Mouse (Mus musculus) megakaryocyte progenitor cell, adult 5-6 weeks (primary cell): ENCODE measurements around the gene Myh2. TPM values are rescaled to one million over a fixed set of nuclear protein-coding genes. Genes with fewer than 3 reads are reported as not detected.

Experiments used
- ATAC-seq: replicated peaks from 2 replicates; pipeline ENCODE4 v1.8.0; 2016; ENCODE audit warnings: mild to moderate bottlenecking, moderate TSS enrichment, inconsistent platforms; ENCODE audit not compliant: poor library complexity
- total RNA-seq, 2 experiments: library from RNA; stranded (forward) in 1 of 2; stranded (reverse) in 1 of 2; fragments of 157-497, 149-512 nt in 1 of 2; fragments of 200-1000 nt in 1 of 2; gene quantifications; 2 replicates each; pipeline versions ENCODE4 v1.2.3 to v1.2.4; 2015 to 2017

Gene Myh2
- total RNA-seq, 2 experiments from 2014 or later: not detected

DNA sequence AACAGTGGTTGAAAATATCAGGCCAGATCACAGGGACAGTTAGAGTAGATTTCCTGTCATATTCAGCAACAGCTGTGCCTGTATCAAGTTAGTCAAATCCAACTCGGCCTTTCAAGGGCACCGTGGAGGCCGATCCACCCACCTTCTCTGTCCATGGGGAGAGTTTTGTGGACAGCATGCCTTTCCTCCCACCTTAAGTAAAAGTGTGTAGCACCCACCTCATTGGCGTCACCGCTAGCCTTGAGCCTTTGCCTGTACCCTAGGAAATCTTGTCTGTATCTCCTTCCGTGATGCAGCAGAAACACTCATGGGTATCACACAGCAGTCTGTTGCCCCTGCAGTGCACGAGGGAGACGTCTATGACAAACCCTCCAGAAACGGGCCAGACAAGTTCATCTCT, 66.0 kb downstream of the Myh2 start:
- ATAC-seq: no peak

DNA sequence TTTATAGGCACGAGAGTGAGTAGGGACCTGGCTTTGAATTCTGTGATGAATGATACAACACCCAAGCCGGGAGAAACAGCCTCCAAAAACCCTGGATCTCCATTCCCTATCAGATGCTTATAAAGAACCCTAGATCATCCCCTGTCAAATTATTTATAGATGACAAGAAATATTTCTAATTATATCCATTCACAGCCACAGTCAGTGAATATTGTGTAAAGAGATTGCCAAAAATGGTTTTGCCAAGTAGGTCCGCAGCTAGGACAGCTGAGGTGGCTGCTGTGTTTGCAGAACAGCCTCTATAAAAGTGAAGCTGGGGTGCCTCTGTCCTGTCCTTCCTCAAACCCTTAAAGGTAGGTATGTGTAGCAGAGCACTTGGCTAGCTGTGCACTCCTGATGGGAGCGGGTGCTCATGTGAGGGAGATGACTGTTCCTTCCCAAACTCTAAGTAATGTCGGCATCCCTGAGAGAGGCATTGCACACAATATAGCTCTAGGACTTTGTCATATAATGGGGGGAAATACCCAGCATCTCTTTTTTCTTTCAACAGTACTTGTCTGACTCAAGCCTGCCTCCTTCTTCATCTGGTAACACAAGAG, 66.8 kb downstream of the Myh2 start, which contains the start of gene Myh4:
Gene Myh4 (plus strand): TSS at position 549 of the 599 bp plus-strand sequence.
- no peak for ATAC-seq

DNA sequence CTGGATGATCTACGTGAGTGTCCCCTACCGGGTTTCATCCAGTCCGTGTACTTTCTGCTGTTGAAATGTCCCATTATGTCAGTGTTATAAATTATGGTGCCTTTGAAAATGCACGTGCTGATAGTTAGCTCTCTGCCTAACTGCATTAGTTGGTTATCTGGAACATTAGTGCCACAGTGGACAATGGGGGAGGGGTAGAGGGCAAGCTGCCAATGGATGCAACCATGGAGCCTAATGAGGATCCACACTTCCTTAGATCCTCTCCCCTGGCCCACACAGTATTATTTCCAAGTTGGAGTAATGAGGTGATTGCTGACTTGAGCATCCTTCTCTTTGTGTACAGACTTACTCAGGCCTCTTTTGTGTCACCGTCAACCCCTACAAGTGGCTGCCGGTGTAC, 70.2 kb downstream of the Myh2 start:
- no peak for ATAC-seq

Other genes with a start within 250 kb of the Myh2 start
- gene Tmem238l, start 214.4 kb upstream of the Myh2 start, total RNA-seq (2015): not detected in 2 replicates
- not detected in 2 replicates for gene Tmem238l, start 214.4 kb upstream of the Myh2 start, total RNA-seq (2017)
- gene Tmem220, start 145.9 kb upstream of the Myh2 start, total RNA-seq (2015): 2.1 and 2.7 TPM in 2 replicates
- gene Tmem220, start 145.9 kb upstream of the Myh2 start, total RNA-seq (2017): 0.87 and 1.5 TPM in 2 replicates
- 45.6 and 55.3 TPM in 2 replicates for gene Adprm, start 118.4 kb upstream of the Myh2 start, total RNA-seq (2015)
- 29.0 and 38.4 TPM in 2 replicates for gene Adprm, start 118.4 kb upstream of the Myh2 start, total RNA-seq (2017)
- gene Sco1, start 118.4 kb upstream of the Myh2 start, total RNA-seq (2015): 16.4 and 17.4 TPM in 2 replicates
- 32.8 and 47.5 TPM in 2 replicates for gene Sco1, start 118.4 kb upstream of the Myh2 start, total RNA-seq (2017)
- not detected in 2 replicates for gene Myh3, start 92.7 kb upstream of the Myh2 start, total RNA-seq (2015)
- not detected in 2 replicates for gene Myh3, start 92.7 kb upstream of the Myh2 start, total RNA-seq (2017)
- gene Myh1, start 29.0 kb downstream of the Myh2 start, total RNA-seq (2015): not detected in 2 replicates
- not detected in 2 replicates for gene Myh1, start 29.0 kb downstream of the Myh2 start, total RNA-seq (2017)
- not detected in 2 replicates for gene Myh4, start 67.0 kb downstream of the Myh2 start, total RNA-seq (2015)
- gene Myh4, start 67.0 kb downstream of the Myh2 start, total RNA-seq (2017): not detected in 2 replicates
- gene Myh8, start 106.1 kb downstream of the Myh2 start, total RNA-seq (2015): not detected in 2 replicates
- not detected in 2 replicates for gene Myh8, start 106.1 kb downstream of the Myh2 start, total RNA-seq (2017)
- not detected in 2 replicates for gene Myh13, start 150.6 kb downstream of the Myh2 start, total RNA-seq (2015)
- not detected in 2 replicates for gene Myh13, start 150.6 kb downstream of the Myh2 start, total RNA-seq (2017)